9 mouse cellular contexts compared by ENCODE assay signal in the genomic region with DNA sequence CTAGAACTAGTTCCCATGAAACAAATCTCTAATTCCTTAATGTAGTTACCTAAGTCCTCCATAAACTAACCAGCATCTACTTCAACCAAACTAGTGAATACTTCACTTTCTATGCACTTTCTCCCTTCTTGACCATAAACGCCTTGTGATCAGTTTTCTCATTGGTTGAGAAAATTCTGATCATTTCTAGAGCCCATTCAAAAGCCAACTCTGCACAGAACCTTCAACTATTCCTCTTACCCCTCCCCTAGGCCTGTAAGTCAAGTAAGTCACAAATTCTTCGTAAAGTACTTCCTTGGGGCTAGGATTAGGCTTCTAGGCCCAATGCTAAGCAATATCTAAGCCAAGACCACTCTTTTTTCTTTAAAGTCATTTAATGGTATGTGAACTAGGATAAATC. TPM values are rescaled to one million over a fixed set of nuclear protein-coding genes. Genes with fewer than 3 reads are reported as not detected.
DNase-seq lines count a peak whose midpoint lies in the region; ATAC-seq and TF ChIP-seq lines count a peak whose summit lies in the region.
"Had no signal": no experiment of that assay in that cellular context is flagged by ENCODE, and none has a peak within 500 bp of the region (broad histone marks: within the 10 kb centered on the region; RNA-seq: fewer than 3 reads in every experiment).

No protein-coding gene starts in this region.

- ATAC-seq in liver, embryonic 11.5 days (replicated peaks; ENCODE audit: low FRiP score), result no peak

- H3K4me2 ChIP-seq in liver, embryonic 11.5 days, result peak overlapping the region; percentile 91

- H3K9ac ChIP-seq in heart, adult 2 months (ENCODE audit: low read depth, low read length), result peak overlapping the region; percentile 40; the same call in 1 of the 2 replicates
- H3K9ac ChIP-seq in liver, embryonic 11.5 days (ENCODE audit: low read depth, low read length), result peak overlapping the region; percentile 97

- DNase-seq in heart, adult 2 months, result no peak
- DNase-seq in heart, adult 18-20 months, result no peak
- peak; percentile 56 for DNase-seq in 416B (ENCODE audit: low read depth)
- no peak for DNase-seq in liver, embryonic 11.5 days (ENCODE audit: low spot score)
- no peak for DNase-seq in urinary bladder, postnatal 4 days (ENCODE audit: low spot score in 2 of 2)
- no peak for DNase-seq in adrenal gland, postnatal 10 days
- DNase-seq in gastrocnemius, adult 8-10 months (ENCODE audit: low spot score in 2 of 2), result no peak
- DNase-seq: thymus, postnatal 36 days had no signal

- H3K4me1 ChIP-seq in heart, adult 2 months (ENCODE audit: control insufficient read depth, insufficient read depth, low read length), result peaks cover 5% of the 10 kb centered on the region
- H3K4me1 ChIP-seq in embryonic fibroblast, embryonic 13.5 days (ENCODE audit: control insufficient read depth, insufficient read depth, low read length), result peaks cover 3% of the 10 kb centered on the region; the same call in 1 of the 2 replicates
- H3K4me1 ChIP-seq in liver, embryonic 11.5 days (replicated peaks; ENCODE audit: control insufficient read depth, insufficient read depth, low read length), result peaks cover 11% of the 10 kb centered on the region

- H3K36me3 ChIP-seq in heart, adult 2 months (ENCODE audit: control insufficient read depth, insufficient read depth, low read length), result peaks cover 13% of the 10 kb centered on the region
- H3K36me3 ChIP-seq in liver, embryonic 11.5 days (ENCODE audit: control insufficient read depth, insufficient read depth, low read length), result peaks cover 7% of the 10 kb centered on the region

- H3K27me3 ChIP-seq in heart, adult 2 months (ENCODE audit: control insufficient read depth, insufficient read depth, low read length), result no peaks in the 10 kb centered on the region
- H3K27me3 ChIP-seq in liver, embryonic 11.5 days (replicated peaks; ENCODE audit: control insufficient read depth, insufficient read depth, low read length), result no peaks in the 10 kb centered on the region

- no peaks in the 10 kb centered on the region for H3K9me3 ChIP-seq in liver, embryonic 11.5 days (ENCODE audit: control insufficient read depth, low read length)

- H3K27ac ChIP-seq in heart, adult 2 months, result peak overlapping the region; percentile 93
- no peak overlapping the region for H3K27ac ChIP-seq in embryonic fibroblast, embryonic 13.5 days (ENCODE audit: insufficient read depth, low read length)
- peak overlapping the region; percentile 52; the same call in 1 of the 2 replicates for H3K27ac ChIP-seq in liver, embryonic 11.5 days (ENCODE audit: low read depth, low read length)

- intact Hi-C loops in heart, adult 2 months (cut with DNase I), result loop anchor here (5.0 to 10.0 kb wide), 2 partner anchors 99 to 183 kb away; partner anchors contain the start of genes Ahcy, Raly and a

- H3K79me2 ChIP-seq in heart, adult 2 months (replicated peaks; ENCODE audit: control insufficient read depth, insufficient read depth, low read length), result no peaks in the 10 kb centered on the region

- no peak for TF ChIP-seq EP300 in heart, adult 2 months (IDR thresholded peaks at IDR 0.05; ENCODE audit: insufficient read depth, low read depth, low read length)

- no peak for TF ChIP-seq CTCF in heart, adult 2 months (IDR thresholded peaks at IDR 0.05)
- no peak for TF ChIP-seq CTCF in embryonic fibroblast, embryonic 13.5 days (IDR thresholded peaks at IDR 0.05; ENCODE audit: borderline replicate concordance, insufficient read depth, low read length)

- TF ChIP-seq POLR2A in heart, adult 2 months (IDR thresholded peaks at IDR 0.05; ENCODE audit: insufficient read depth, low read depth, low read length), result no peak
- TF ChIP-seq POLR2A in embryonic fibroblast, embryonic 13.5 days (IDR thresholded peaks at IDR 0.05; ENCODE audit: low read depth, low read length), result no peak

- peak overlapping the region; percentile 87 for H3K4me3 ChIP-seq in heart, adult 2 months
- peak overlapping the region; percentile 84 for H3K4me3 ChIP-seq in embryonic fibroblast, embryonic 13.5 days (ENCODE audit: insufficient read depth, low read length)
- peak overlapping the region; percentile 97 for H3K4me3 ChIP-seq in liver, embryonic 11.5 days (ENCODE audit: low read depth, low read length)

- WGBS in heart, adult 2 months, result 8% methylated on average over 2 of the region's 2 CpGs
- 4% methylated on average over 2 of the region's 2 CpGs for WGBS in liver, embryonic 11.5 days

RNA-seq across cellular contexts. Expression of gene Eif2s2, which starts 1.1 kb away (rescaled TPM):
- total RNA-seq in heart, adult 2 months (2021), result 10 to 100 TPM; 49.0 to 56.6 TPM
- 12.0 and 22.1 TPM in 2 replicates for polyA plus RNA-seq in heart, adult 2 months (2012; rRNA removed)
- 10 to 100 TPM; 54.8 to 56.8 TPM for total RNA-seq in heart, adult 18-20 months (2021)
- polyA plus RNA-seq in embryonic fibroblast, embryonic 13.5 days (2011; ENCODE audit: insufficient read length, low read depth, missing spikeins), result 188 and 219 TPM in 2 replicates
- 174 and 183 TPM in 2 replicates for polyA plus RNA-seq in liver, embryonic 11.5 days (2014; fragmentation: Nextera tagmentation; extraction: Ambion mirVana)
- total RNA-seq in adrenal gland, postnatal 10 days (2021), result 100 to 1,000 TPM; 103 to 125 TPM
- total RNA-seq in gastrocnemius, adult 8-10 months (2022), result 100 to 1,000 TPM; 117 to 137 (median 121) TPM
